Mouse (Mus musculus) lung, postnatal 0 days (tissue): ENCODE measurements at regions not wholly inside any gene's neighbourhood (a gene's known extent, or its start where the extent isn't known, plus 50 kb on each side); places are given as distances from the start of the nearest gene placed in this dataset.

ENCODE experiments used
- CTCF ChIP-seq: IDR thresholded peaks from 2 replicates; pipeline ENCODE4 v1.5.1; 2016; ENCODE audit warnings: antibody characterized with exemption, mild to moderate bottlenecking
- EP300 ChIP-seq: IDR thresholded peaks from 2 replicates; pipeline ENCODE4 v1.6.1; 2016; ENCODE audit warnings: antibody characterized with exemption, mild to moderate bottlenecking, control low read depth

DNA sequence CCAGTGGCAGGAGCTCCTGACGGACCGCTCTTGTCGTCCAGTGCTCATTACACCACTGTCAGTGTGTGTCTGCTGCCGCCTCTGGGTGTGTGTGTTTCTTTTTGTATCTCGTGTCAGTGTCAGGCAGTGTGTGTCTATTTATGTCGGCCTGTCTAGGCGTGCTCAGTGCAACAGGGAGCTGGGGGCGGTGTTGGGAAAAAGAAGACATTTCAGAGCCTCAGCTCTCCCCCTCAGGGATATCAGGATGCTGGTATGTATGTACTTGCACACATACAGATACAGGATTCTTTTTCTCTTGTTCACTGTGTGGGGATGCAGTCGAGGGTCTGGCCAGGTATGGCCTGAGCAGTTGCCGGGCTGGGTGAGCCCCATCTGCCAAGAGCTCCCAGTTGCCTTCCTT, 58.8 kb upstream of the Polg start:
- TF ChIP-seq CTCF (no peak), EP300 (no peak)
